26 mouse cellular contexts compared by ENCODE assay signal in genomic region chr11:64743753-64744152, GRCm38 (mm10).
DNase-seq lines count a peak whose midpoint lies in the region; TF ChIP-seq lines count a peak whose summit lies in the region.
"Had no signal": no experiment of that assay in that cellular context is flagged by ENCODE, and none has a peak within 500 bp of the region (broad histone marks: within the 10 kb centered on the region; RNA-seq: fewer than 3 reads in every experiment).

No protein-coding gene starts in this region.

- no peak for TF ChIP-seq EP300 in CH12.LX (IDR thresholded peaks at IDR 0.05; ENCODE audit: low read length)

- no peaks in the 10 kb centered on the region for H3K36me3 ChIP-seq in CH12.LX (replicated peaks in 1 of 2; ENCODE audit: control insufficient read depth in 1 of 2, insufficient read depth in 1 of 2, low read length in 1 of 2)
- H3K36me3 ChIP-seq in midbrain, embryonic 10.5 days: no peaks in the 10 kb centered on the region
- H3K36me3 ChIP-seq: embryonic facial prominence, embryonic 12.5 days; embryonic facial prominence, embryonic 15.5 days; forebrain, embryonic 12.5 days; forebrain, embryonic 15.5 days; heart, embryonic 10.5 days; heart, embryonic 13.5 days had no signal

- WGBS in midbrain, embryonic 10.5 days: 84% methylated on average over 4 of the region's 4 CpGs

- H3K9me3 ChIP-seq in CH12.LX (replicated peaks; ENCODE audit: low read length): peaks cover 2% of the 10 kb centered on the region
- H3K9me3 ChIP-seq in midbrain, embryonic 10.5 days (replicated peaks): no peaks in the 10 kb centered on the region
- H3K9me3 ChIP-seq: embryonic facial prominence, embryonic 12.5 days; embryonic facial prominence, embryonic 15.5 days; forebrain, embryonic 12.5 days; forebrain, embryonic 15.5 days; heart, embryonic 10.5 days; heart, embryonic 13.5 days had no signal

- no peaks in the 10 kb centered on the region for H3K4me1 ChIP-seq in CH12.LX (ENCODE audit: control insufficient read depth in 1 of 2, insufficient read depth in 2 of 2)
- no peaks in the 10 kb centered on the region for H3K4me1 ChIP-seq in midbrain, embryonic 10.5 days
- H3K4me1 ChIP-seq: embryonic facial prominence, embryonic 15.5 days; forebrain, embryonic 12.5 days; forebrain, embryonic 15.5 days; heart, embryonic 10.5 days; heart, embryonic 13.5 days had no signal

- dilution Hi-C loops in CH12.LX (cut with MboI; ENCODE audit: extremely low pct_ligation_motif_present, extremely low pct_unique_long_range_greater_than_20kb, low sequenced_read_pairs): no loop called here

- no peak for TF ChIP-seq POLR2A in CH12.LX (IDR thresholded peaks at IDR 0.05; ENCODE audit: low read depth, low read length)

- H3K4me3 ChIP-seq in CH12.LX (replicated peaks in 1 of 3; ENCODE audit: low read depth in 2 of 3, low read length in 2 of 3, poor library complexity in 1 of 3): no peak overlapping the region
- H3K4me3 ChIP-seq in midbrain, embryonic 10.5 days: no peak overlapping the region
- H3K4me3 ChIP-seq: embryonic facial prominence, embryonic 12.5 days; embryonic facial prominence, embryonic 15.5 days; erythroblast, embryonic 14.5 days; forebrain, embryonic 12.5 days; forebrain, embryonic 15.5 days; heart, adult 2 months; heart, embryonic 10.5 days; heart, embryonic 13.5 days had no signal

- H3K27me3 ChIP-seq in CH12.LX (replicated peaks): no peaks in the 10 kb centered on the region
- H3K27me3 ChIP-seq in midbrain, embryonic 10.5 days (ENCODE audit: low read depth, poor library complexity, severe bottlenecking): no peaks in the 10 kb centered on the region
- H3K27me3 ChIP-seq: embryonic facial prominence, embryonic 12.5 days; embryonic facial prominence, embryonic 15.5 days; forebrain, embryonic 12.5 days; forebrain, embryonic 15.5 days; heart, embryonic 13.5 days had no signal

- no peak overlapping the region for H3K27ac ChIP-seq in CH12.LX (ENCODE audit: insufficient read depth, low read depth)
- H3K27ac ChIP-seq in midbrain, embryonic 10.5 days (replicated peaks): no peak overlapping the region
- H3K27ac ChIP-seq: embryonic facial prominence, embryonic 12.5 days; embryonic facial prominence, embryonic 15.5 days; forebrain, embryonic 12.5 days; forebrain, embryonic 15.5 days; heart, adult 2 months; heart, embryonic 10.5 days; heart, embryonic 13.5 days; hindbrain, embryonic 14.5 days; hindbrain, postnatal 0 days had no signal

- in situ Hi-C loops in CH12.LX (cut with MboI; ENCODE audit: low pct_ligation_motif_present, low pct_unique_long_range_greater_than_20kb, low sequenced_read_pairs): no loop called here

- no peak for TF ChIP-seq CTCF in CH12.LX (conservative IDR thresholded peaks at IDR 0.05 in 1 of 2, IDR thresholded peaks at IDR 0.05 in 1 of 2; ENCODE audit: low read depth in 2 of 2, low read length in 2 of 2)

- DNase-seq in frontal cortex, adult 2 months (ENCODE audit: extremely low spot score in 1 of 2, low spot score in 1 of 2): peak; percentile 2 to 20
- DNase-seq in frontal cortex, postnatal 25 days (ENCODE audit: low spot score in 2 of 2): no peak
- peak; percentile 11 to 46 for DNase-seq in left cerebral cortex, postnatal 14 days (ENCODE audit: low spot score in 2 of 2)
- no peak for DNase-seq in left cerebral cortex, adult 11 months (ENCODE audit: low spot score)
- DNase-seq in CH12.LX (ENCODE audit: extremely low read depth): no peak
- DNase-seq in telencephalon, adult 2 months (ENCODE audit: low read depth, low spot score): peak; percentile 9
- no peak for DNase-seq in midbrain, embryonic 10.5 days (ENCODE audit: low spot score)
- DNase-seq: adrenal gland, adult 8-10 months; adrenal gland, postnatal 25 days; cerebellum, adult 18-20 months; cerebellum, adult 9-10 months; cerebellum, postnatal 14 days; gastrocnemius, postnatal 10 days; gastrocnemius, postnatal 36 days; heart, adult 2 months; heart, postnatal 14 days; heart, postnatal 4 days had no signal

- H3K9ac ChIP-seq in CH12.LX (ENCODE audit: insufficient read depth, low read depth): no peak overlapping the region
- H3K9ac ChIP-seq: embryonic facial prominence, embryonic 12.5 days; embryonic facial prominence, embryonic 15.5 days; forebrain, embryonic 12.5 days; forebrain, embryonic 15.5 days; heart, embryonic 13.5 days; hindbrain, embryonic 14.5 days had no signal

- TF ChIP-seq RAD21 in CH12.LX (IDR thresholded peaks at IDR 0.05; ENCODE audit: low read depth, low read length): no peak

- H3K4me2 ChIP-seq in CH12.LX (ENCODE audit: insufficient read depth, low read depth, poor library complexity, severe bottlenecking): no peak overlapping the region
- H3K4me2 ChIP-seq: embryonic facial prominence, embryonic 12.5 days; embryonic facial prominence, embryonic 15.5 days; forebrain, embryonic 12.5 days; forebrain, embryonic 15.5 days; heart, embryonic 13.5 days; hindbrain, embryonic 14.5 days had no signal

- H3K79me2 ChIP-seq in CH12.LX (replicated peaks; ENCODE audit: control insufficient read depth, extremely low read depth, insufficient read depth, poor library complexity, severe bottlenecking): no peaks in the 10 kb centered on the region

- intact Hi-C loops in left cerebral cortex, postnatal 14 days (cut with DNase I): loop anchor here (10.0 kb wide), 1 partner anchor 151 kb away; no protein-coding TSS in a partner anchor

TF ChIP-seq in CH12.LX, 34 proteins besides CTCF, POLR2A, EP300 and RAD21:
- TF ChIP-seq RCOR1 (conservative IDR thresholded peaks at IDR 0.05; ENCODE audit: low read depth, low read length) (no peak), ZC3H11A (IDR thresholded peaks at IDR 0.05; ENCODE audit: low read depth, low read length) (no peak), CHD2 (IDR thresholded peaks at IDR 0.05; ENCODE audit: low read length) (no peak), ZNF384 (IDR thresholded peaks at IDR 0.05; ENCODE audit: low read depth, low read length) (0 out of 2 replicates have a peak, but pooled peaks have one; percentile 25), SMC3 (IDR thresholded peaks at IDR 0.05; ENCODE audit: low read depth, low read length) (no peak), ELF1 (IDR thresholded peaks at IDR 0.05; ENCODE audit: low read depth, low read length) (no peak), MEF2A (IDR thresholded peaks at IDR 0.05; ENCODE audit: borderline replicate concordance, low read depth, low read length) (no peak), HCFC1 (IDR thresholded peaks at IDR 0.05; ENCODE audit: low read depth, low read length) (no peak)

Comparison
In these comparisons a context has a peak if more than half of its experiments do, and no peak if none do; other contexts are left out.
1. DNase-seq: peak in frontal cortex, adult 2 months (2 of 2), left cerebral cortex, postnatal 14 days (2 of 2) and telencephalon, adult 2 months (single experiment); none in frontal cortex, postnatal 25 days (0 of 2), left cerebral cortex, adult 11 months (single experiment), CH12.LX (single experiment) and midbrain, embryonic 10.5 days (single experiment).